Mouse (Mus musculus) neutrophil, adult 83 days (primary cell): ENCODE measurements around the gene Pacs1. TPM values are rescaled to one million over a fixed set of nuclear protein-coding genes. Genes with fewer than 3 reads are reported as not detected.

ENCODE experiments used
- total RNA-seq, 2 experiments: library from RNA; stranded (reverse); gene quantifications; one replicate each; pipeline ENCODE4 v1.2.4; 2023

Gene Pacs1
- 100 to 1,000 TPM in 1 of 2 experiments, 10 to 100 TPM in 1; 91.2 to 101 TPM for total RNA-seq

GRCm38 (mm10) chr19:5272801-5273733 lies at the start of gene Pacs1:
TSS of gene Pacs1 (minus strand) at chr19:5273119.

GRCm38 (mm10) chr19:5297903-5298800 lies 25.2 kb upstream of the Pacs1 start, which contains the start of gene Gal3st3:
TSS of gene Gal3st3 (plus strand) at chr19:5298331.

GRCm38 (mm10) chr19:5294972-5295735 lies 22.2 kb upstream of the Pacs1 start, which contains the start of gene Sf3b2:
TSS of gene Sf3b2 (minus strand) at chr19:5295455.

GRCm38 (mm10) chr19:5118384-5118698 lies 154.6 kb downstream of the Pacs1 start, which contains the start of gene Klc2:
TSS of gene Klc2 (minus strand) at chr19:5118560.

GRCm38 (mm10) chr19:5106731-5107191 lies 166.2 kb downstream of the Pacs1 start, which contains the start of gene Rab1b:
TSS of gene Rab1b (minus strand) at chr19:5107072.

GRCm38 (mm10) chr19:5098363-5099143 lies 174.4 kb downstream of the Pacs1 start, which contains the start of gene Cnih2:
TSS of gene Cnih2 (minus strand) at chr19:5098521.

GRCm38 (mm10) chr19:5087884-5088728 lies 184.8 kb downstream of the Pacs1 start, which contains the start of gene Yif1a:
TSS of gene Yif1a (plus strand) at chr19:5088538.

GRCm38 (mm10) chr19:5085145-5085863 lies 187.6 kb downstream of the Pacs1 start, which contains the start of gene Tmem151a:
TSS of gene Tmem151a (minus strand) at chr19:5085531.

Other genes with a start within 250 kb of the Pacs1 start
- 1 to 10 TPM in 1 of 2 experiments, under 1 TPM in 1; 0.75 to 1.1 TPM for gene Slc29a2, start 249.3 kb downstream of the Pacs1 start, total RNA-seq
- 1 to 10 TPM; 5.2 to 5.8 TPM for gene B4gat1, start 234.3 kb downstream of the Pacs1 start, total RNA-seq
- gene AC124502.3, start 234.2 kb downstream of the Pacs1 start, total RNA-seq: 1 to 10 TPM in 1 of 2 experiments, not detected in 1; 1.1 TPM
- 10 to 100 TPM; 28.7 to 34.4 TPM for gene Brms1, start 231.8 kb downstream of the Pacs1 start, total RNA-seq
- under 1 TPM; 0.66 to 0.97 TPM for gene Rin1, start 222.6 kb downstream of the Pacs1 start, total RNA-seq
- gene Cd248, start 205.0 kb downstream of the Pacs1 start, total RNA-seq: under 1 TPM; 0.13 to 0.15 TPM
- under 1 TPM in 1 of 2 experiments, not detected in 1; 0.15 TPM for gene Tmem151a, start 187.6 kb downstream of the Pacs1 start, total RNA-seq
- 10 to 100 TPM; 12.3 to 13.7 TPM for gene Yif1a, start 184.6 kb downstream of the Pacs1 start, total RNA-seq
- 1 to 10 TPM in 1 of 2 experiments, under 1 TPM in 1; 0.51 to 1.2 TPM for gene Cnih2, start 174.6 kb downstream of the Pacs1 start, total RNA-seq
- 100 to 1,000 TPM; 129 to 130 TPM for gene Rab1b, start 166.0 kb downstream of the Pacs1 start, total RNA-seq
- gene Klc2, start 154.6 kb downstream of the Pacs1 start, total RNA-seq: 10 to 100 TPM; 10.2 to 11.9 TPM
- 100 to 1,000 TPM; 203 to 204 TPM for gene Sf3b2, start 22.3 kb upstream of the Pacs1 start, total RNA-seq
- not detected for gene Gal3st3, start 25.2 kb upstream of the Pacs1 start, total RNA-seq
- gene Catsper1, start 62.6 kb upstream of the Pacs1 start, total RNA-seq: not detected
- not detected for gene Cst6, start 76.5 kb upstream of the Pacs1 start, total RNA-seq
- 10 to 100 TPM; 20.3 to 20.6 TPM for gene Eif1ad, start 93.6 kb upstream of the Pacs1 start, total RNA-seq
- 10 to 100 TPM; 77.5 to 94.0 TPM for gene Banf1, start 94.0 kb upstream of the Pacs1 start, total RNA-seq
- gene Sart1, start 115.6 kb upstream of the Pacs1 start, total RNA-seq: 10 to 100 TPM; 89.1 to 96.6 TPM
- not detected for gene Tsga10ip, start 129.4 kb upstream of the Pacs1 start, total RNA-seq
- 100 to 1,000 TPM; 104 to 121 TPM for gene Drap1, start 151.9 kb upstream of the Pacs1 start, total RNA-seq
- 10 to 100 TPM; 36.4 to 36.5 TPM for gene AI837181, start 152.0 kb upstream of the Pacs1 start, total RNA-seq
- gene Fosl1, start 174.4 kb upstream of the Pacs1 start, total RNA-seq: 10 to 100 TPM; 37.1 to 40.2 TPM
- 1 to 10 TPM; 1.6 TPM for gene Ccdc85b, start 184.8 kb upstream of the Pacs1 start, total RNA-seq
- gene Fibp, start 187.5 kb upstream of the Pacs1 start, total RNA-seq: 10 to 100 TPM; 47.8 to 53.1 TPM
- gene Ctsw, start 195.4 kb upstream of the Pacs1 start, total RNA-seq: not detected
- gene Efemp2, start 200.8 kb upstream of the Pacs1 start, total RNA-seq: 1 to 10 TPM in 1 of 2 experiments, under 1 TPM in 1; 0.53 to 1.8 TPM
- 10 to 100 TPM; 17.1 to 18.7 TPM for gene Mus81, start 215.3 kb upstream of the Pacs1 start, total RNA-seq
- gene Cfl1, start 217.3 kb upstream of the Pacs1 start, total RNA-seq: 1,000 to 10,000 TPM; 1,642 to 1,678 TPM
- gene 1700020D05Rik, start 230.7 kb upstream of the Pacs1 start, total RNA-seq: 1 to 10 TPM; 1.2 to 1.4 TPM
- 1 to 10 TPM; 6.2 to 6.6 TPM for gene Snx32, start 237.4 kb upstream of the Pacs1 start, total RNA-seq